Mouse (Mus musculus) heart, postnatal 0 days (tissue): Measurements from ENCODE around the gene En2. TPM values are rescaled to one million over a fixed set of nuclear protein-coding genes. Genes with fewer than 3 reads are reported as not detected.

Source experiments
- ATAC-seq: fragments of 200-750 bp; cut with Nextera tagmentation; 2 replicates; pipeline ENCODE4 v1.8.0; 2017; ENCODE audit warnings: low read depth, moderate number of reproducible peaks, moderate library complexity; ENCODE audit not compliant: insufficient read depth
- DNase-seq: peaks from one replicate; pipeline ENCODE4 v3.0.0-alpha.2; 2016; ENCODE audit warnings: low spot score
- H3K27ac ChIP-seq: fragments of 300-500 bp; sonication (generic); 2 replicates; pipeline ENCODE4 v1.5.1; 2014; ENCODE audit warnings: low read depth, mild to moderate bottlenecking
- H3K27me3 ChIP-seq: fragments of 300-500 bp; sonication (generic); 2 replicates; pipeline ENCODE4 v1.6.1; 2014; ENCODE audit warnings: low read length, mixed read lengths; ENCODE audit not compliant: control insufficient read depth, insufficient read depth
- H3K36me3 ChIP-seq: fragments of 300-500 bp; sonication (generic); replicated peaks from 2 replicates; pipeline ENCODE4 v1.6.1; 2014; ENCODE audit warnings: low read length, mixed read lengths; ENCODE audit not compliant: control insufficient read depth, insufficient read depth
- H3K4me1 ChIP-seq: fragments of 300-500 bp; sonication (generic); 2 replicates; pipeline ENCODE4 v1.6.1; 2014; ENCODE audit warnings: antibody characterized with exemption; ENCODE audit not compliant: control insufficient read depth, insufficient read depth
- H3K4me2 ChIP-seq: fragments of 300-500 bp; sonication (generic); 2 replicates; pipeline ENCODE4 v1.6.1; 2014; ENCODE audit warnings: low read depth, mild to moderate bottlenecking, low read length, moderate library complexity
- H3K4me3 ChIP-seq: fragments of 300-500 bp; sonication (generic); 2 replicates; pipeline ENCODE4 v1.5.1; 2014; ENCODE audit warnings: low read depth, low read length
- H3K9ac ChIP-seq: fragments of 300-500 bp; sonication (generic); replicated peaks from 2 replicates; pipeline ENCODE4 v1.6.1; 2014; ENCODE audit warnings: low read depth, low read length, mixed read lengths
- H3K9me3 ChIP-seq: fragments of 300-500 bp; sonication (generic); replicated peaks from 2 replicates; pipeline ENCODE4 v1.6.1; 2016; ENCODE audit warnings: low read length; ENCODE audit not compliant: control insufficient read depth
- CTCF ChIP-seq: IDR thresholded peaks from 2 replicates; pipeline ENCODE4 v1.5.1; 2016; ENCODE audit warnings: antibody characterized with exemption, control low read depth, low read depth
- EP300 ChIP-seq: IDR thresholded peaks from 2 replicates; pipeline ENCODE4 v1.6.1; 2016; ENCODE audit warnings: antibody characterized with exemption, low read depth
- WGBS: fragments of 180-500 bp; shearing (Covaris S2); extraction: QIAGEN DNeasy Blood & Tissue Kit; methylation state at CpG from one replicate; pipeline ENCODE4 v1.1.7; 2014; 5-methylcytosine and 5-hydroxymethylcytosine counted together
- polyA plus RNA-seq: library from polyadenylated mRNA; unstranded; fragments of >200 nt; fragmentation: Nextera tagmentation; extraction: Ambion mirVana; gene quantifications from 2 replicates; pipeline ENCODE4 v1.2.1, GENCODE M21; 2015
- total RNA-seq: library from RNA; depleted of rRNA; stranded (reverse); fragments of >200 nt; gene quantifications from 2 replicates; pipeline ENCODE4 v1.2.3, GENCODE M21; 2014; ENCODE audit warnings: low replicate concordance

En2 gene
- total and polyA plus RNA-seq, 2 experiments from 2014 or later = not detected

- Histone ChIP-seq H3K4me2 (no peak overlapping the region), H3K36me3 (no peaks in the 10 kb centered on the region), H3K9ac (no peak overlapping the region), H3K27me3 (peaks cover 85% of the 10 kb centered on the region), H3K27ac (no peak overlapping the region), H3K4me3 (peak overlapping the region; percentile 47; the same call in 1 of the 2 replicates), H3K4me1 (0 out of 2 replicates have a peak, but pooled peaks cover 4% of the 10 kb centered on the region), H3K9me3 (no peaks in the 10 kb centered on the region)
- TF ChIP-seq EP300 (no peak), CTCF (no peak)
- WGBS = 13% methylated on average over 20 of the region's 20 CpGs
- DNase-seq (no peak), ATAC-seq (no peak)
These were observed 43.4 kb downstream of the En2 start for GRCm38 (mm10) chr5:28208726-28209520.

GRCm38 (mm10) chr5:28209549-28210431 is 44.3 kb downstream of the En2 start:
- TF ChIP-seq CTCF (no peak), EP300 (no peak)
- Histone ChIP-seq H3K9me3 (no peaks in the 10 kb centered on the region), H3K4me1 (0 out of 2 replicates have a peak, but pooled peaks cover 4% of the 10 kb centered on the region), H3K36me3 (no peaks in the 10 kb centered on the region), H3K27ac (no peak overlapping the region), H3K27me3 (peaks cover 92% of the 10 kb centered on the region), H3K4me2 (peak overlapping the region; percentile 60), H3K4me3 (peak overlapping the region; percentile 47), H3K9ac (no peak overlapping the region)
- DNase-seq (no peak), ATAC-seq (no peak)
- 1% methylated on average over 79 of the region's 80 CpGs for WGBS

GRCm38 (mm10) chr5:28210591-28211550 is 45.4 kb downstream of the En2 start:
- Histone ChIP-seq H3K9me3 (no peaks in the 10 kb centered on the region), H3K27ac (no peak overlapping the region), H3K27me3 (peaks cover 86% of the 10 kb centered on the region), H3K4me3 (peak overlapping the region; percentile 47; the same call in 1 of the 2 replicates), H3K4me1 (0 out of 2 replicates have a peak, but pooled peaks cover 4% of the 10 kb centered on the region), H3K4me2 (no peak overlapping the region), H3K9ac (no peak overlapping the region), H3K36me3 (no peaks in the 10 kb centered on the region)
- 3% methylated on average over 29 of the region's 29 CpGs for WGBS
- no peak for ATAC-seq
- TF ChIP-seq EP300 = no peak
- no peak for TF ChIP-seq CTCF
- DNase-seq = no peak

GRCm38 (mm10) chr5:28211651-28212310 is 46.3 kb downstream of the En2 start:
- no peak overlapping the region for H3K4me2 ChIP-seq
- H3K4me1 ChIP-seq = 0 out of 2 replicates have a peak, but pooled peaks cover 4% of the 10 kb centered on the region
- no peak overlapping the region for H3K9ac ChIP-seq
- no peaks in the 10 kb centered on the region for H3K36me3 ChIP-seq
- H3K9me3 ChIP-seq = no peaks in the 10 kb centered on the region
- 7% methylated on average over 15 of the region's 15 CpGs for WGBS
- no peak for ATAC-seq
- H3K27me3 ChIP-seq = peaks cover 77% of the 10 kb centered on the region
- no peak overlapping the region for H3K27ac ChIP-seq
- TF ChIP-seq EP300 (no peak), CTCF (no peak)
- DNase-seq = no peak
- H3K4me3 ChIP-seq = no peak overlapping the region
